Mouse (Mus musculus) G1E-ER4 (cell line): Measurements from ENCODE around the gene Mrps21. TPM values are rescaled to one million over a fixed set of nuclear protein-coding genes. Genes with fewer than 3 reads are reported as not detected.

Experiments
- GATA1 ChIP-seq: IDR thresholded peaks from one replicate; pipeline ENCODE4 v1.8.0; 2012; ENCODE audit warnings: low read length, inconsistent platforms
- polyA plus RNA-seq: library from polyadenylated mRNA; stranded (reverse); fragments of >175 nt; gene quantifications from 2 replicates; pipeline ENCODE4 v1.2.3, GENCODE M21; 2012

Mrps21 gene
- polyA plus RNA-seq, 1 experiment, result 23.8 TPM

GRCm38 (mm10) chr3:95818571-95819288 lies 52.6 kb downstream of the Mrps21 start, which contains the start of gene Rprd2:
Gene Rprd2, minus strand, starts transcription at chr3:95818863.
- TF ChIP-seq GATA1, result no peak

- no peak for TF ChIP-seq GATA1
Observed at GRCm38 (mm10) chr3:95818026-95818511, 53.2 kb downstream of the Mrps21 start.

GRCm38 (mm10) chr3:95816681-95817080 lies 54.6 kb downstream of the Mrps21 start:
- no peak for TF ChIP-seq GATA1

Other genes with a start within 250 kb of the Mrps21 start
- gene Ensa, start 246.5 kb downstream of the Mrps21 start, polyA plus RNA-seq, result 26.3 and 26.9 TPM in 2 replicates
- 336 and 436 TPM in 2 replicates for gene Mcl1, start 212.7 kb downstream of the Mrps21 start, polyA plus RNA-seq
- gene Adamtsl4, start 183.6 kb downstream of the Mrps21 start, polyA plus RNA-seq, result not detected in 2 replicates
- 13.3 and 13.4 TPM in 2 replicates for gene Ecm1, start 131.9 kb downstream of the Mrps21 start, polyA plus RNA-seq
- gene Tars2, start 111.3 kb downstream of the Mrps21 start, polyA plus RNA-seq, result 30.7 and 60.5 TPM in 2 replicates
- 7.3 and 8.7 TPM in 2 replicates for gene Rprd2, start 52.7 kb downstream of the Mrps21 start, polyA plus RNA-seq
- gene Prpf3, start 15.6 kb downstream of the Mrps21 start, polyA plus RNA-seq, result 14.4 and 15.7 TPM in 2 replicates
- gene Ciart, start 10.7 kb upstream of the Mrps21 start, polyA plus RNA-seq, result 0.11 and 0.30 TPM in 2 replicates
- not detected in 2 replicates for gene BC028528, start 20.5 kb upstream of the Mrps21 start, polyA plus RNA-seq
- gene Aph1a, start 22.4 kb upstream of the Mrps21 start, polyA plus RNA-seq, result 129 and 230 TPM in 2 replicates
- not detected in 2 replicates for gene Car14, start 33.2 kb upstream of the Mrps21 start, polyA plus RNA-seq
- gene Anp32e, start 57.7 kb upstream of the Mrps21 start, polyA plus RNA-seq, result 353 and 448 TPM in 2 replicates
- gene Plekho1, start 124.5 kb upstream of the Mrps21 start, polyA plus RNA-seq, result 7.2 and 7.7 TPM in 2 replicates
- 5.6 and 5.8 TPM in 2 replicates for gene Vps45, start 186.9 kb upstream of the Mrps21 start, polyA plus RNA-seq
- gene Otud7b, start 233.0 kb upstream of the Mrps21 start, polyA plus RNA-seq, result 10.4 and 11.5 TPM in 2 replicates